Mouse (Mus musculus) spleen, adult 18-20 months (tissue): ENCODE results near the gene Gabrr2.

Experiments used
- DNase-seq, 2 experiments: peaks; one replicate each; pipeline ENCODE4 v3.0.0; 2022; ENCODE audit warnings: mixed read lengths in 2 of 2

Gabrr2 gene

GRCm38 (mm10) chr4:33062981-33063380, at the start of gene Gabrr2:
Gene Gabrr2 (plus strand): TSS chr4:33062999.
- no peak for DNase-seq

DNA sequence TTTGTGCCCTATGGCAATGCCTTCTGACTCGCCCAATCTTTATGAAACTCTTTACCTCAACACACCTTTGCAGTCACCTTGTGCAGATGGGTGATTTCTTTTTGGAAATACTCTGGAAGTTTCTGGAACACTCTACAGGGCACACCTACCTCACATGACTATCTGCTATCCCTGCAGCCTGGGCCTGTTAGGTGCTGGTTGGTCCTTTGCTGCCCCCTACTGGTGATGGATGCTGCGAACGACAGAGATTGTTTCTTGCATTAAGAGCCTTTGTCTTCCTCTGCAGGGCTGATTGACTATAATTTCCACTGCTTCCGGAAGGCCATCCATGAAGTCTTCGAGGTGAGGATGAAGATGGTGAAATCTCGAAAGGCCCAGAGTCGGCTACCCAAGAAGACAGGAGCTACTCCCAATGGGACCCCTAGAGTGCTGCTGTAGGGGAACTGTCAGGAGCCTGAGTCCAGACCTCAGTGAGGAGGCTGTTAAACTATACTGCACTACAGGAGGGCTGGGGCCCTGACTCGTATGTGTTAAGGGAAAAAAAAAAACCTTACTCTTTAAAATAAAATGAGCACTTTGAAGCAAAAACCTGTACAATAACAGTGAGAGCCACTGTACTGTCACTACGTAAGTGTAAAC, 44.3 kb upstream of the Gabrr2 start:
- DNase-seq, result peak; percentile 70 to 86

DNA sequence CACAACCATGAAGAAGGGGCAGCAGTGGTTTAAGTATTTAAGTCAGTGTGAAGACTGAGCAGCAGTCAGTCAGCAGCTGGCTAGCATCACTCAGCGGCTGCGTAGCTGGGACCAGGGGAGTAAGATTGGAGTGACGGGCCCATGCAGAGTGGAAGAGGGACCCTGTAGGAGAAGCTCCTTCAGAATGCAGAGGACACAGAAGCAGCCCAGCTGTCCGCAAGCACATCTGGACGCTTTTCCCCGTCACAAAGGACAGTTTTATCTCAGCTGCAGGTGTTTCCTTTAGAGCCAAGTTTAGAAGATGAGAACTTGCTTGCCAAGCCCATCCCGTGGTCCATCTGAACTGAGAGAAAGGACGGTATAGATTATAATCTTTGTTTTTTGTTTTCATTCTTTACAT, 38.4 kb upstream of the Gabrr2 start:
- no peak for DNase-seq

DNA sequence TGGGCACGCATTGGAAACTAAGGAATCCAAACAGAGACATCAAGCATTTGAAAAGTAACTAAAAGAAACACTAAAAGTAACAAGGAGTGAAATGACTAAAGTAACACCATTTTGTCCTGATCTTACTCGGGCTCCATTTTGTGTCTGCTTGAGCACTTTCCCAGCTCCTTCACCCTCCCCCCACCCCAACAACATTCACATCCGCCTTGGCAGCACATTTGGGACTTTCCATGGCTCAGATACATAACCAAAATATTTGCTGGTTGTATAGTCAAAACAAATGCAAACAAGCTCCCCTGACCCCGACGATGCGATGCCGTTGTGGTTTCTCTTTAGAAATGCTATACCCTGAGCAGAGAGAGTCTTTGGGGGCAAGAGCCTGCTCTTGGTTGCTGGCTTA, 33.7 kb upstream of the Gabrr2 start:
- DNase-seq, result no peak

- DNase-seq, result no peak
Observed at GRCm38 (mm10) chr4:33030264-33031194, 32.3 kb upstream of the Gabrr2 start.

- DNase-seq, result peak; percentile 83 to 84
Observed at GRCm38 (mm10) chr4:33031195-33031960, 31.4 kb upstream of the Gabrr2 start, which contains the start of gene Ube2j1. Gene Ube2j1 (plus strand): TSS chr4:33031416.

GRCm38 (mm10) chr4:33032045-33032444, 30.8 kb upstream of the Gabrr2 start:
- no peak for DNase-seq

GRCm38 (mm10) chr4:33033515-33033914, 29.3 kb upstream of the Gabrr2 start:
- no peak for DNase-seq

- no peak for DNase-seq
Observed at GRCm38 (mm10) chr4:33039826-33040225, 23.0 kb upstream of the Gabrr2 start.

GRCm38 (mm10) chr4:33049601-33050000, 13.2 kb upstream of the Gabrr2 start:
- DNase-seq, result no peak

GRCm38 (mm10) chr4:33052055-33052454, 10.7 kb upstream of the Gabrr2 start:
- no peak for DNase-seq

DNA sequence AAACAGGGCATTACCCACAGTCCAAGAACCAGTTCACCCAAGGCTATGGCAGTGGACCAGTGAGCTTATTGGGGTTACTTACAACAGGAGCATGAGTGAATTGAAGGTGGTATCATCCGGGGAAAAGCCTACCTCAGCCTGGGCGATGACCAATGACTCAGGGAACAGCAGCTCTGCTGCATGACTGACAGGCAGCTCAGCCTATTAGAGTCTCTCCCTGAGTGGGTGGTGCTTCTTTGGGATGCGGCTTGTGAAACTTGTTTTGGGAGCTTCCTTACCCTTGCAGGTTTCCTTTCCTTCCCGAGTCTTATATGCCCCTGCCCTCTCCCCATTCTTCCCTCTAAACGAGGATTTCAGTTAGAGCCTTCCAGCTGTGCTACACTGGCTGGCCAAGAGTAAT, 10.1 kb upstream of the Gabrr2 start:
- DNase-seq, result no peak

DNA sequence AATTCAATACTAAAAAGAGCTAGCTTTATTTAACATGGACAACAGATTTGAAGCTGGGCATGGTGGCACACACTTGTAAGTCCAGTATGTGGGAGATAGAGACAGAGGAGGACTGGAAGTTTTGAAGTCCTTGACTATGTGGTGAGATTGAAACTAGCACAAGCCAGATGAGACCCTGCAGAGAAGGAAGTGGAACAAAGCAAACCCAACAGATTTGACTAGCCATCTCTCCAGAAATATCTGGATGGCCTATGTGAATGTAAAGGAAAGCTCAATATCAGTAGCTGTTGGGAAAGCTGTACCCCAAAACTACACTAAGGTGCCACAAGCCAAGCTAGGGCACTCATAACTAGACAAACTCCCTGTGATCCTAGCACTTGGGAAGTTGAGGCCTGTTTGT, 8.4 kb upstream of the Gabrr2 start:
- no peak for DNase-seq

DNA sequence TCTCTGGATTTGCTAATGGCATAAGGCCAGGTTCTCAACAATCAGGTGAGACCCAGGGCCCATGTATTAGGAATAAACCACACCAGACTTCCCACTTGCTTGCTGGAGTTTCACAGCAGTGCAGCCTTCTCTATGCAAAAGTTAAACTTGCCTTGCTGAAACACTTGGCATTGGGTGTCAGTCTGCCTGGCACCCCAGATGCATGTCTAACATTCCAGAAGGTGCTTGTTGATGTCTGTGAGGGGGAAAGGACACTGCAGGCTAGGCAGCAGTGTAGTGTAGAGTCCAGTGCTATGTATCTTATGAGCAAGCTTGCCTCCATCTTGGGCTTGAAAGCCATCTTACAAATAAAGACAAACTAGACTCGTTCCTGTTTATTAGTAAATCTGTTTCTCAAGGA, 6.5 kb upstream of the Gabrr2 start:
- DNase-seq, result no peak

DNA sequence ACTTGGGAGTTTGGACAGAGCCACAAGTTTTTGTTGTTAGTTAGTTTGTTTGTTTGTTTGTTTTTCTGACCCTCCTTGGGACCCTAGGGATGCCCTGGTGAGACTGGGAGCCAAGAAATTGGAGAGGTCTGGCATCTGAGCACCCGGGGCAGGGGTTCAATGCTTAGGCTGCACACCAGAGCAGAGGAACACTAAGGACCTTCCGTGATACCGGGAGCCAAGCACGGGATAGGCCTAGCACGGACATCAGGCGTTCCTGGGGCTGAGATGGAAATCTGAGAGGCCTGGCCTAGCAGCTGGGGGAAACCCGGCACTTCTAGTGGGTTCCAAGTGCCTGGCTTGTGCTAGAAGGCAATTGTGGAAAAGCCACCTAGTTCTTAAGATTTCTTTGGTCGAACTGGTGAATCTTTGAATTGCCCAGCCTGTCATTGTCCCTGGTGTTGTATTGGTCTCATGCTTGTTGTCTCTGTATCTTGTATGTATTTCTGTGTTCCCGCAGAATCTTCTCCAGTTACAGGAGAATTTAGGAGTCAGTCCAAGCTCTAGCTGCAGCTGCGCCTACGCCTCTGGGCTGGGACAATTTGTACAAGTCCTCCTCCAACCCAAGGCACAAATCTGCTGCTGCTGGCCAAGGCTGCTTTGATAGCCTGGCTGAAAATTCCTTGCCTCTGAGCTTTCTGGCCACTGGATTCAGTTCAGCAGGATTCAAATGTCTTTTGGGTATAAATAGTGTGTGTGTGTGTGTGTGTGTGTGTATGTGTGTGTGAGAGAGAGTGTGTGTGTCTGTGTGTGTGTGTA, 4.7 kb upstream of the Gabrr2 start:
- DNase-seq, result no peak

GRCm38 (mm10) chr4:33061158-33061557, 1.6 kb upstream of the Gabrr2 start:
- DNase-seq, result no peak

DNA sequence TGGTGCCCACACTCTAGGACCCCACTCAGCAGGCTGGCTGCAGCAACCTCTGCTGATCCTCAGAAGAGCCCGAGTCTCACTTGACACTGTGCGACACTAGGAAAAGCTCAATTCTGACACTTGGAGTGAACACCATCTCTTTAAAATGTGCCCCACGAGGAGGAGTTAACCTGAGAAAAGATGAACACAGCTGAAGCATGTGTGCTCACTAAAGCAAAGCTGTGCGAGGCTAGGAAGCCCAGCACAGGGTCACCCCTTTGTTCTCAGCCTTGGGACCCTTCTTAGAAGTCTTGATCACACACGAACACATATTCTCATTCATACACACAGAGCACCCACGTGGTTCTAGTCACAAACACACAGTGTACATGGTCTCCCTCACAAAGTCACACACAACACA, 2.2 kb downstream of the Gabrr2 start:
- DNase-seq, result no peak

DNA sequence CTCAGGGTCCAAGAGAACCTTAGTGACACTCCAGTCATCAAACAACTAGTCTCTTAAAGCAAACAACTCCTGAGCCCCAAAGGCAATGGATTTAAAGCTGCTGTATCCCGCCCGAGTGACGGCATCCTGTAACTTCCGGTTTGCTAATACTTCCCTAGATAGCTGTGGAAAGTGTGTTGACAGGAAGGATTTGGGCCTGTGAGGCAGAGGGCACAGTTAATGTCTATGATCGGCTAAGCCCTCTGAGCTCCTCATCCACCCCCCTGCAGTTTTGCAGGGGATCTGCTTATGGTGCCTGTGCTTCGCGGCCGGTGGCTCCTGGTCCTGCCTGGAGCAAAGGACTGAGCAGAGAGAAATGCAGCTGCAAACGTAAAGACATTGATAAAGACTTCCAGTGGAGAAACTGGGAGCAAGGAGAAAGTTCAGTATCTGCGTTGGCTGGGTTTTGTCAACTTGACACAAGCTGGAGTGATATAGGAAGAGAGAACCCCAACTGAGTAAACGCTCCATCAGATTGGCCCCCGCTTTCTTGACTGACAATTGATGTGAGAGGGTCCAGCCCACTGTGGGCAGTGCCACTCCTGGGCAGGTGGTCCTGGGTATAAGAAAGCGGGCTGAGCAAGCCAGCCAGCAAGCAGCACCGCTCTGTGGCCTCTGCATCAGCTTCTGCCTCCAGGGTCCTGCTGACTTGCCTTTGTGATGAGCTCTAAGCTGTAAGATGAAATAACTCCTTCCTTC, 3.6 kb downstream of the Gabrr2 start:
- DNase-seq, result no peak

- no peak for DNase-seq
Observed at GRCm38 (mm10) chr4:33067331-33067730, 4.5 kb downstream of the Gabrr2 start.

DNA sequence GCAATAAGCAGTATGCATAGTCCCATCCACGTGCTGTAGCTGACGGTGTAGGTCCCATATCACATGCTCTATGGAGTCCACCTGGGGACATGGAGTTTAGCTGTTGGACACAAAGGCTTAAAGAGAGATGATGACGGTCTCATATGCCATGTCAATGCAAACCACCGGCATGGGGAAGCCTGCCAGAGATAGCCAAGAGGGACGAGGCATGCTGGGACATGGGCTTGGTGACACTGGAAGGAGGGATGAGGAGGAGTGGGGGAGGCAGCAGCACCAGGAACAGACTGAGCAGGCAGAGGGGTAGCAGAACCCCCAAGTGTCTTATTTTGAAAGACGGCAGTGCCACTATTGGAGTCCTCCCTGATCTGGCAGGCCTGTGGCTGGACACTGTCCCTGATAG, 5.0 kb downstream of the Gabrr2 start:
- DNase-seq, result no peak

DNA sequence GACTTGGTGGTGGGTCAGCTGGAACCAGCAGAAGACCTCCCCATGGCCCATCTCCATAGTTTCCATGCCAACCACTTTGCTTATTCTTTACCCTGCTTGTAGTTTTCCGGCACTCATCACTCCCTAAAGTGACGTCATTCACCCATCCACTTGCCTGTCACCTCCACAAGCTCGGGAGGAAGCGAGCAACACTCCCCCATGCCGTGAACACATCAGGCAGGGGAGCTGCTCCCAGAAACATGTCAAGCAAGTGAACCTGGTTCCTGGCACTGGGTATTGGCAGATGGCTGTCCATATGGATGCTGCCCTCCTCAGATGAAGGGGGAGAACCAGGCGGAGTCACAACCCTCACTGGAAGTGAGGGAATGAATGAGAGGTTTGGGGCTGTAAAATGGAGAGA, 6.1 kb downstream of the Gabrr2 start:
- no peak for DNase-seq

GRCm38 (mm10) chr4:33070326-33070725, 7.5 kb downstream of the Gabrr2 start:
- DNase-seq, result no peak
